ENCODE assay signal across 26 mouse cellular contexts in the genomic region with DNA sequence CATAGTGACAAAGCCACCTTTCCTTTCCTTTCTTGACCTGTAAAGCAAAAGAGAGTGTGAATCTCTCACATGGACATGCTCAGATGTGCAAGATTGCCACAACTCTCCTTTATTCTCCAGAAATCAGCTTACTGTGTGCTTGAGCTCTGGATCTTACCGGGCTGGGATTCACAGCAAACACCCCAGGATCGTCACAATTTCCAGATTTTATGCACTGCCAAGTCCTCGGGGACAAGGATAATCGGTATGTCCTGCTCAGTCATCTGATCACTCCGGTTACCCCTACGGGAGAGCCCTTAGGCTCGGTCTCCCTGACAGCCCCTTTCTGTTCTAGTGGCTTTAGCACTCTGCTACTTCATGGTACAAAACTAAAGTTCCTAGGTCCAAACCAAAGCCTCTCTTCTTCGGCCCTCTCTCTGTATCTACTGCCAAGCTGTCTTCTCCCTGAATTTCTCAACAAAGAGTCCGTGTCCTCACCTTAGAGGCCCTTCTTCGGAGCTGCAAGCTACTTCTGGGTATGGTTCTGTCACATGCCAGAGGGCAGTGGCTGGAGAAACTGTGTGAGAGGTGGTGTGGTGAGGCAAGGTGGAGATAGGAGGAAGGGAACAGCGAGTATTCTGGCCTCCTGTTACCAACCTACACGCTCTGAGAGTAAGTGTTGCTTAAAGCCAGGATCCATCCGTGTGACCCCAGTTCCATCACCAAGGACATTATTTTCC. TPM values are rescaled to one million over a fixed set of nuclear protein-coding genes. Genes with fewer than 3 reads are reported as not detected.
DNase-seq lines count a peak whose midpoint lies in the region; ATAC-seq lines count a peak whose summit lies in the region.
"Had no signal": no experiment of that assay in that cellular context is flagged by ENCODE, and none has a peak within 500 bp of the region (broad histone marks: within the 10 kb centered on the region; RNA-seq: fewer than 3 reads in every experiment).

No protein-coding gene starts in this region.

- no peaks in the 10 kb centered on the region for H3K36me3 ChIP-seq in kidney, embryonic 16.5 days (ENCODE audit: insufficient read depth, low read length)
- H3K36me3 ChIP-seq in stomach, embryonic 16.5 days (ENCODE audit: control insufficient read depth, insufficient read depth, low read length): no peaks in the 10 kb centered on the region
- H3K36me3 ChIP-seq: hindbrain, embryonic 12.5 days; limb, embryonic 15.5 days; neural tube, embryonic 13.5 days had no signal

- H3K9me3 ChIP-seq in kidney, embryonic 16.5 days (ENCODE audit: low read length): no peaks in the 10 kb centered on the region
- no peaks in the 10 kb centered on the region for H3K9me3 ChIP-seq in stomach, embryonic 16.5 days (replicated peaks; ENCODE audit: control insufficient read depth, low read length)
- H3K9me3 ChIP-seq: hindbrain, embryonic 12.5 days; limb, embryonic 15.5 days; megakaryocyte, embryonic 14.5 days; neural tube, embryonic 13.5 days had no signal

- peak overlapping the region; percentile 5; the same call in 1 of the 2 replicates for H3K9ac ChIP-seq in kidney, embryonic 16.5 days (replicated peaks; ENCODE audit: low read length)
- no peak overlapping the region for H3K9ac ChIP-seq in stomach, embryonic 16.5 days (ENCODE audit: low read length)
- H3K9ac ChIP-seq: forebrain, postnatal 0 days; hindbrain, embryonic 12.5 days; limb, embryonic 15.5 days; neural tube, embryonic 13.5 days had no signal

- WGBS in kidney, embryonic 16.5 days: 74% methylated on average over 13 of the region's 13 CpGs
- 86% methylated on average over 13 of the region's 13 CpGs for WGBS in stomach, embryonic 16.5 days

- no peak overlapping the region for H3K4me3 ChIP-seq in kidney, embryonic 16.5 days (ENCODE audit: low read length)
- H3K4me3 ChIP-seq in stomach, embryonic 16.5 days (replicated peaks; ENCODE audit: low read length): no peak overlapping the region
- H3K4me3 ChIP-seq: hindbrain, embryonic 12.5 days; left cerebral cortex, adult 2 months; limb, embryonic 15.5 days; megakaryocyte, embryonic 14.5 days; neural tube, embryonic 13.5 days had no signal

- H3K4me1 ChIP-seq in kidney, embryonic 16.5 days (ENCODE audit: insufficient read depth, low read length): peaks cover 48% of the 10 kb centered on the region
- H3K4me1 ChIP-seq in stomach, embryonic 16.5 days (ENCODE audit: control insufficient read depth, insufficient read depth, low read length): peaks cover 29% of the 10 kb centered on the region

- H3K27me3 ChIP-seq in kidney, embryonic 16.5 days (ENCODE audit: insufficient read depth, low read length): no peaks in the 10 kb centered on the region
- H3K27me3 ChIP-seq in stomach, embryonic 16.5 days (ENCODE audit: control insufficient read depth, insufficient read depth, low read length): 0 out of 2 replicates have a peak, but pooled peaks cover 3% of the 10 kb centered on the region
- H3K27me3 ChIP-seq: limb, embryonic 15.5 days had no signal

- DNase-seq in adrenal gland, postnatal 10 days: peak; percentile 14
- DNase-seq in adrenal gland, postnatal 25 days: no peak
- DNase-seq in kidney, postnatal 36 days: no peak
- DNase-seq in lung, postnatal 36 days: peak; percentile 48
- no peak for DNase-seq in lung, postnatal 4 days
- no peak for DNase-seq in right cerebral cortex, adult 2 months (ENCODE audit: low spot score in 2 of 2)
- DNase-seq: adrenal gland, postnatal 14 days; cerebellum, postnatal 14 days; forebrain, postnatal 0 days; gastrocnemius, postnatal 36 days; heart, postnatal 10 days; layer of hippocampus, adult 9-11 months; left cerebral cortex, postnatal 4 days; midbrain, embryonic 14.5 days; retina, postnatal 1 day; right cerebral cortex, postnatal 4 days; thymus, adult 18-20 months; thymus, postnatal 36 days had no signal

- 0 out of 2 replicates have a peak overlapping the region, but pooled peaks have one; percentile 7 for H3K27ac ChIP-seq in kidney, embryonic 16.5 days (ENCODE audit: low read length)
- H3K27ac ChIP-seq in stomach, embryonic 16.5 days (ENCODE audit: low read length): peak overlapping the region; percentile 74
- H3K27ac ChIP-seq: left cerebral cortex, adult 2 months; limb, embryonic 15.5 days; neural tube, embryonic 13.5 days had no signal

- no peak overlapping the region for H3K4me2 ChIP-seq in kidney, embryonic 16.5 days (replicated peaks; ENCODE audit: low read depth, low read length)
- H3K4me2 ChIP-seq in stomach, embryonic 16.5 days (ENCODE audit: low read depth, low read length): no peak overlapping the region
- H3K4me2 ChIP-seq: limb, embryonic 15.5 days had no signal

- ATAC-seq in kidney, embryonic 16.5 days (ENCODE audit: low FRiP score, low TSS enrichment): no peak
- ATAC-seq in stomach, embryonic 16.5 days (ENCODE audit: insufficient read depth, low FRiP score): no peak
- ATAC-seq: activated CD4-positive, CD25-positive, alpha-beta regulatory T cell, adult 4 months; forebrain, postnatal 0 days had no signal

RNA-seq across cellular contexts. Expression of a gene that starts 3.4 kb away (rescaled TPM):
- total RNA-seq in adrenal gland, postnatal 10 days (2021): 1 to 10 TPM; 1.6 to 2.4 TPM
- 0.85 and 0.86 TPM in 2 replicates for total RNA-seq in adrenal gland, postnatal 25 days (2021)
- 1.00 and 1.0 TPM in 2 replicates for polyA plus RNA-seq in kidney, embryonic 16.5 days (2015; fragmentation: Nextera tagmentation; extraction: Ambion mirVana)
- 2.5 and 4.0 TPM in 2 replicates for polyA plus RNA-seq in stomach, embryonic 16.5 days (2015; fragmentation: Nextera tagmentation; extraction: Ambion mirVana)

Comparison
In these comparisons a context has a peak if more than half of its experiments do, and no peak if none do; other contexts are left out.
1. DNase-seq: peak in adrenal gland, postnatal 10 days (single experiment) and lung, postnatal 36 days (single experiment); none in adrenal gland, postnatal 25 days (single experiment), kidney, postnatal 36 days (0 of 2), lung, postnatal 4 days (0 of 2) and right cerebral cortex, adult 2 months (0 of 2).